Mouse (Mus musculus): Measurements from ENCODE around the gene Ssbp2. TPM values are rescaled to one million over a fixed set of nuclear protein-coding genes. Genes with fewer than 3 reads are reported as not detected.

The Ssbp2 gene
- polyA plus RNA-seq, 1 experiment from 2014 or later, result 110 TPM

DNA sequence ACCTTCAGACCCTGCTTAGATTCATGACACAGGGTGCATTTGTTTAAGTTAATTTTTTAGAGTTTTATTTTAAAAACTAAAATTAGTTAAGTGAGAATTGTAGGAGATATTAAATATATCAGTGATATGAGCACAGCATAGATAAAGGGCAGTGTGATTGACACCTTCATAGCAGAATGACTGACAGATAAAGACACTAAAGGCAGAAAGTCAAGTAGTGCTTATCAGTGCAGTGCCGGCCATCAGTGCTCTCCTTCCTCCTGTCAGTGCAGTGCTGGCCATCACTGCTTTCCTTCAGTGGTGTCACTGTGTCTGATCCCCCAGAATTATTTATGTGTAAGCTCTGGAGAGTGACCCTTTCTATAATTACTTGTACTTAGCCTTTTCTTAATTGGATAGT lies 159.3 kb downstream of the Ssbp2 start:
- no peak for DNase-seq (ENCODE audit: low spot score)
- 3% methylated on average over 1 of the region's 1 CpGs for WGBS
- Histone ChIP-seq H3K4me1 (peaks cover 8% of the 10 kb centered on the region; the same call in 1 of the 2 replicates), H3K4me3 (no peak overlapping the region), H3K27me3 (ENCODE audit: insufficient read depth, poor library complexity, severe bottlenecking) (no peaks in the 10 kb centered on the region), H3K27ac (no peak overlapping the region), H3K9me3 (no peaks in the 10 kb centered on the region), H3K36me3 (peaks cover under 1% of the 10 kb centered on the region; the same call in 1 of the 2 replicates)

DNA sequence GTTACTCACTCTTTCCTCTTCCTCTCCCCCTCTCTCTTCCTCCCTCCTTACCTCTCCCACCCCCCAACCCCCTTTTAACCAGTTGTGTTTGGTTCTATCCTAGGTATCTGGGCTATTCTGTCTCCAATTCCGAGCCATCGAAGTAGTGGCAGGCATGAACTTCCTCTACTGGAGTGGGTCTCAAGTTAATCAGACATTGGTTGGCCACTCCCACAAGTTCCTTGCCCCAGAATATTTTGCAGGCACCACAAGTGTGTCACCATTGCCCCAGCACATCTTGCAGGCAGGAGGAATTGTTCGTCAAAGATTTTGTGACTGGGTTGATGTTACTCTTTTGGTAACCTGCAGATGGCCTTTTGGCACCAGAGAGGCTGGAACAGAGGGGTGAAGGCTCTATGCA lies 160.5 kb downstream of the Ssbp2 start:
- Histone ChIP-seq H3K36me3 (peaks cover 3% of the 10 kb centered on the region; the same call in 1 of the 2 replicates), H3K27ac (no peak overlapping the region), H3K9me3 (no peaks in the 10 kb centered on the region; the same call in 1 of the 2 replicates), H3K4me3 (no peak overlapping the region), H3K27me3 (ENCODE audit: insufficient read depth, poor library complexity, severe bottlenecking) (no peaks in the 10 kb centered on the region), H3K4me1 (peaks cover 8% of the 10 kb centered on the region; the same call in 1 of the 2 replicates)
- no peak for DNase-seq (ENCODE audit: low spot score)
- 86% methylated on average over 3 of the region's 3 CpGs for WGBS

DNA sequence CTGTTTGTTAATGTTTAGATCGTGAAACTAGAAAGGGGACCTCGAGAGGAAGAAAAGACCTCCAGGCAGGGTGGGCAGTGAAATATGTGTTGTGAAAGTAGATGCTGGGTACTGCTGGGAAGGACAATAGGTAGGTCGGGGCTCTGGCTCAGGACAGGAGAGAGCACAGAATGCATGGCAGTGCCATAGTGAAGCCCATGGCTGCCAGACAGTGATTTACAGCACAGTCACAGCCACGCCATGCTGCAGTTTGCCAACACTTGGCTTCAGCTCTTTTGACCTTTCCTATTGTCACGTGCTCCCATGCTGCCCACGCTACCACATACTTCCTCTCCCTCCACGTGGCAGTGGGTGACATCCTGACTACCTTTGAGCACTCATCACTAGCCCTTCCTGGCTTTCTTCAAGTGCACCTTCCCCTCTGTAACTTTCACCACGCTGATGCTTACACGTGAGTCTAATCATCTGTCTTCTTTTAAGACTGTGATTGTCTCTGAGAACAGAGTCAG lies 171.3 kb downstream of the Ssbp2 start:
- no peak for DNase-seq (ENCODE audit: low spot score)
- Histone ChIP-seq H3K4me1 (peaks cover 10% of the 10 kb centered on the region; the same call in 1 of the 2 replicates), H3K9me3 (no peaks in the 10 kb centered on the region), H3K27me3 (ENCODE audit: insufficient read depth, poor library complexity, severe bottlenecking) (no peaks in the 10 kb centered on the region), H3K36me3 (no peaks in the 10 kb centered on the region), H3K27ac (no peak overlapping the region), H3K4me3 (no peak overlapping the region)
- WGBS, result 79% methylated on average over 9 of the region's 9 CpGs

DNA sequence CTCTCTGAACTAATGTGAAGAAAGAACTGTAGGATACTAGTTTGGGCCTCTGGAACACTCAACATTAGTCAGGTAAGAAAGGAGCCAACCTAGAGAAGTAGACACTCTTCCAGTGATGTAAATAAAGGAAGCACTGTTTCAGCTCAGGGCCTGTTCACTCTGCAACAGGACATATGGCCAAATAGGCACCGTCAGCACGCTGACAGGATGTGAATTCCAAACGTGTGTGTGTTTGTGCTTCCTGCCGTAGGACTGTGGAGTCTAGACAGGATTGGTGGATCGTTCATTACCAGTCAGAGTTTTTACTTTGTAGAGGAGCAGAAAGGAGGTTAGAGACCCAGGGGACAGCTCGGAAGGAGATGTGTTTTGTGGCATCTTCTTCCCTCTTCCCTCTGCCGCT lies 174.0 kb downstream of the Ssbp2 start:
- H3K9me3 ChIP-seq, result no peaks in the 10 kb centered on the region
- no peaks in the 10 kb centered on the region for H3K27me3 ChIP-seq (ENCODE audit: insufficient read depth, poor library complexity, severe bottlenecking)
- no peak for DNase-seq (ENCODE audit: low spot score)
- peaks cover 14% of the 10 kb centered on the region for H3K4me1 ChIP-seq
- H3K4me3 ChIP-seq, result no peak overlapping the region
- 47% methylated on average over 7 of the region's 7 CpGs for WGBS
- no peak overlapping the region for H3K27ac ChIP-seq
- H3K36me3 ChIP-seq, result no peaks in the 10 kb centered on the region

DNA sequence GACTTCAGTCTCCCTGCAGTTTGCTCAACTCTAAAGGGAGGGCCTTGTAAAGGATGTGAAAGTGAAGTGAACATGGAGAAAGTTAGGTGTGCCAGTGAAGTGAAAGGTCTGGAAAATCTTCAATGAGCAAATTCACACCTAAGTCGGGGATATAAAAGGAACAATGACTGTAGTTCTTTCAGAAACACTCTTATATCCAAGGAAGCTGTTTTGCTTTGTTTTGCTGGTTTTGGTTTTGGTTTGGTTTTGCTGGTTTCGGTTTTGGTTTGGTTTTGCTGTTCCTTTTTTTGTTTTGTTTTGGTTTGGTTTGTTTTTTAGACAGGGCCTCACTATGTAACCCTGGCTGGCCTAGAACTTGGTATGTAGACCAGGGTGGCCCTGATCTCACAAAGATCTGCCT lies 175.9 kb downstream of the Ssbp2 start:
- Histone ChIP-seq H3K4me3 (no peak overlapping the region), H3K4me1 (peaks cover 15% of the 10 kb centered on the region), H3K27me3 (ENCODE audit: insufficient read depth, poor library complexity, severe bottlenecking) (no peaks in the 10 kb centered on the region), H3K27ac (no peak overlapping the region), H3K9me3 (no peaks in the 10 kb centered on the region), H3K36me3 (no peaks in the 10 kb centered on the region)
- DNase-seq (ENCODE audit: low spot score), result no peak
- WGBS, result 83% methylated on average over 2 of the region's 2 CpGs

DNA sequence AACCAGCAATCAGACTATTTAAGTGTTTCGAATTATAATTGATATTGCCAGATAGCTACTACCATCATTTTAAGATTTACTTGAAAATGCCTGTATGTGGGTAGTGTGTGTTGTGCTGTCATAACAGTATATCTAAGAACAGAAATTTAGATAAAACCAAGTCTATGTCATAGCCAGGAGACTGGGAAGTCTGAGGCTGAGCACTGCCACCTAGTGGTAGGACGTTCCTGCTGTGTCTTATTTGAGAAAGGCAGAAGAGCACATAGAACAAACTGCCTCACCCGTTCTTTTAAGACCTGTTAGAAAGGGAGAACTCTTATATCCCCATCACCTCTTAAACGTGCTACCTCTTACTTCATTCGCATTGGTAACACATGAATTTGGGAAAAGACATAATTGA lies 176.7 kb downstream of the Ssbp2 start:
- no peak overlapping the region for H3K27ac ChIP-seq
- H3K27me3 ChIP-seq (ENCODE audit: insufficient read depth, poor library complexity, severe bottlenecking), result no peaks in the 10 kb centered on the region
- WGBS, result 15% methylated on average over 5 of the region's 5 CpGs
- H3K9me3 ChIP-seq, result no peaks in the 10 kb centered on the region
- H3K4me1 ChIP-seq, result peaks cover 15% of the 10 kb centered on the region
- H3K36me3 ChIP-seq, result no peaks in the 10 kb centered on the region
- no peak overlapping the region for H3K4me3 ChIP-seq
- peak; percentile 87 for DNase-seq (ENCODE audit: low spot score)

DNA sequence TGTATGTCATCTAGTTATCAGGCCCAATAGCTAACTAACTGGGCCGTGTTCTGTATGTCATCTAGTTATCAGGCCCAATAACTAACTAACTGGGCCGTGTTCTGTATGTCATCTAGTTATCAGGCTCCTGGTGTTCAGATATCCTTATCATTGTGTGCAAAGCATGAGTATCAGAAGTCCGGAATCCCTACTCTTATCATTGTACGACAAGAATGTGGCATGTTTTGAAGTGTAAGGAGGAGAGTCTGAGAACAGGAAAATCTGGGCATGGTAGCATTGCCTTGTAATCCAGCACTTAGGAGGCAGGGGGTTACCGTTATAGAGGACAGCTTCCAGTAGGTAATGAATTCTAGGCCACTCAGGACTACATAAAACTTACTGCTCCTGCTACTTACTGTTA lies 178.8 kb downstream of the Ssbp2 start:
- H3K9me3 ChIP-seq, result no peaks in the 10 kb centered on the region
- H3K4me1 ChIP-seq, result peaks cover 11% of the 10 kb centered on the region
- no peaks in the 10 kb centered on the region for H3K27me3 ChIP-seq (ENCODE audit: insufficient read depth, poor library complexity, severe bottlenecking)
- no peaks in the 10 kb centered on the region for H3K36me3 ChIP-seq
- WGBS, result 14% methylated on average over 5 of the region's 5 CpGs
- H3K27ac ChIP-seq, result no peak overlapping the region
- H3K4me3 ChIP-seq, result no peak overlapping the region
- DNase-seq (ENCODE audit: low spot score), result no peak

DNA sequence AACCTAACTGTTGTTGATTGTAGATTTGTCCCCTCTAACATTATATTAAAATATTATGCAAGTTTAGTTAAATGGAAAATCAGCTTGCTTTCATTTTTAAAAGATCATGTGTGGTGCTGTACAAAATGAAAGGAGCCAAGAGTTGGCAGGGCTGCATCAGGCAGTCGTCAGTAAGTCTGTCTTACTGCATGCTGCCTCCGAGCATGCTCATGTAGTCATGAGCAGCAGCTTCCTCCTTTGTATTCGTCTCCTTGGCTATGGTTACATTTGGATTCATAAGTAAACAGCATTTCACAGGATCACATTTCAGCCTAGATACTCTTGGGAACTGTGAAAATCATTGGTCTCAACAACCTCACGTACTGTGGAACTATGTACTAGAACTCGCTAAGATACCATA lies 180.1 kb downstream of the Ssbp2 start:
- Histone ChIP-seq H3K9me3 (no peaks in the 10 kb centered on the region), H3K4me3 (no peak overlapping the region), H3K36me3 (no peaks in the 10 kb centered on the region), H3K27me3 (ENCODE audit: insufficient read depth, poor library complexity, severe bottlenecking) (no peaks in the 10 kb centered on the region), H3K27ac (no peak overlapping the region), H3K4me1 (peaks cover 5% of the 10 kb centered on the region)
- WGBS, result 76% methylated on average over 5 of the region's 5 CpGs
- DNase-seq (ENCODE audit: low spot score), result no peak

DNA sequence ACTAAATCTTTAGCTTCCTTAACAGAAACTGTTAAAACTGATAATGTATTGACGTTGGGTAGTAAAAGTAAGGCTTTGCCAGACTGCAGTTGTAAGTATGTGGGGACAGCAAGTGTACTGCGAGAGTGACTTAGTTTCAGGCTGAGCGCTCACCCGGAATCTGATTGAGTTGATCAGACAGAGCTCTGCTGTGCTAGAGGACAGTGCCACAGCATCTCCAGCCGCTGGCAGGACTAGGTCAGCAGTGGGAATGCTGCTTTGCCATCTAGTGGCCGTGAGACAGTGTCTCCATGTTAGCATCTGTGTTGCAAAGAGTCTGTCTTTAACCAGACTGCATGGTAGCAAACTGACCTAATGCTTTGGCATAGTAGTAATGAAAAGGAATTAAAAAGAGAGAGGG lies 188.2 kb downstream of the Ssbp2 start:
- no peak overlapping the region for H3K4me3 ChIP-seq
- H3K4me1 ChIP-seq, result no peaks in the 10 kb centered on the region
- H3K9me3 ChIP-seq, result no peaks in the 10 kb centered on the region
- DNase-seq (ENCODE audit: low spot score), result no peak
- H3K27ac ChIP-seq, result no peak overlapping the region
- no peaks in the 10 kb centered on the region for H3K27me3 ChIP-seq (ENCODE audit: insufficient read depth, poor library complexity, severe bottlenecking)
- H3K36me3 ChIP-seq, result peaks cover 6% of the 10 kb centered on the region
- WGBS, result 28% methylated on average over 6 of the region's 6 CpGs

DNA sequence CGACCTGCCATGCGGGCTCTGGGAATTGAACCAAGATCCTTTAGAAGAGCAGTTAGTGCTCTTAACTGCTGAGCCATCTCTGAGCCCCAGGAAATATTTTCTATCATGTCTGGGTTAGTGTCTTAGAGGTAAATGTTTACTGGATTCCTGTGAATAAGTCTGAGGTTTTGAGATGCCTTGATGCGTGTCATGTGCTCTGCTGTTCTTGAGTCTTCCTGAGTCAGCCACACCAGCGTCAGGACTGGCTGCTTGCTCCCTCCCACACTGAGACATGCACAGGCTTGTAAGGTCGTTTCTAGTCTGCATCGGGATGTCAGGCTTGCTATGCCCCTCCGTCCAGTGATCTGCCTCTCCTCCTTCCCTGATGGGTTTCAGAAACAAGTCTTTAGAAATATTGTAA lies 189.8 kb downstream of the Ssbp2 start:
- WGBS, result 70% methylated on average over 7 of the region's 7 CpGs
- Histone ChIP-seq H3K27me3 (ENCODE audit: insufficient read depth, poor library complexity, severe bottlenecking) (no peaks in the 10 kb centered on the region), H3K9me3 (no peaks in the 10 kb centered on the region), H3K4me1 (no peaks in the 10 kb centered on the region), H3K36me3 (peaks cover 8% of the 10 kb centered on the region), H3K4me3 (no peak overlapping the region), H3K27ac (no peak overlapping the region)
- no peak for DNase-seq (ENCODE audit: low spot score)

DNA sequence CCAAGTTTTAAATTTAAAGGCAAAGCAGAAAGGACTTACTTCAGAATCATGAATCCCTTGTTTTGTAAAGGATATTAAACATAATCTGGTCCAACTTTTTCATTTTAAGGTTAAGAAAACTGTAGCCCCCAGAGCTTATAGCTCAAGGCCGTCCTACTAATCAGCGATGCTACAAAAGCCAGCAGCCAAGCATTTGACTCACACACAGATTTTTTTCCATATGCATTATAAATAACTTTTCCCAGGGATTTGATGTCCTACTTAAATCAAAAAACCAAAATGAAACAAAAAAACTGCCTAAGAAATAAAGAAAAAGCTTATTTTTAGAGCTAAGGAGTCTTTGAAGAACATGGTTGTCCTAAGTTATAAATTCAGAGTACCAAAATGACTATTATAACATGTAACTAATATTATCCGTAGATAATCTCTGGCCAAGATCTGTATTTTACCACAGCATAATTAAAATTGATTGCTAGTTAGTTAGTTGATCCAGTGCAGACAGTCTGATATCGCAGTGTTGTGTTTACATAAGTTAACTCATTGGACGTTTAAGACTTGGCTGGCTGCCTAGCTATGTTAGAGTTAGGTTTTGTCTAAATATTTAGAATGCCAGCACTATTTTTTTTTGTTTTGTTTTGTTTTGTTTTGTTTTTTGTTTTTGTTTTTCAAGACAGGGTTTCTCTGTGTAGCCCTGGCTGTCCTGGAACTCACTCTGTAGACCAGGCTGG lies 201.1 kb downstream of the Ssbp2 start:
- no peaks in the 10 kb centered on the region for H3K27me3 ChIP-seq (ENCODE audit: insufficient read depth, poor library complexity, severe bottlenecking)
- H3K4me3 ChIP-seq, result no peak overlapping the region
- WGBS, result 84% methylated on average over 5 of the region's 5 CpGs
- no peaks in the 10 kb centered on the region for H3K4me1 ChIP-seq
- DNase-seq (ENCODE audit: low spot score), result no peak
- H3K36me3 ChIP-seq, result no peaks in the 10 kb centered on the region
- H3K9me3 ChIP-seq, result no peaks in the 10 kb centered on the region
- no peak overlapping the region for H3K27ac ChIP-seq

DNA sequence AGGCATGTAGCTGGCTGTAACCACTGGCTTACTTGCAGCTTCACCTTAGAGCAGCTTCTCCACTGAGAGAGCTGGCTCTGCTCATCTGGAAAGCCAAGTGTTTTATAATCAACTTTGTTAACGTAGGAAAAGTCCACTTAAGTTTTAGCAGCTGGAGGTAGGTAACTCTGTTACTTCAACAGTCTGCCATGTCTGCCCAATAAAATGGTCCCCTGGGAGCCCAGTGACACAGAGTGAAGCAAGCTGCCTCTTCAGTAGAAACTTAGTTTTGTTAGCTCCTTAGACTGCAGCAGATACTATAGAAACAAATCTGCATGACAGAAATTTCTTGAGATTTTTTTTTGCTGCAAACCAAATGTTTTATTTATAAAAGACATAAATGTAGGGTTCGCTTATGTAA lies 202.7 kb downstream of the Ssbp2 start:
- Histone ChIP-seq H3K9me3 (no peaks in the 10 kb centered on the region), H3K4me3 (no peak overlapping the region), H3K4me1 (no peaks in the 10 kb centered on the region), H3K27ac (no peak overlapping the region), H3K27me3 (ENCODE audit: insufficient read depth, poor library complexity, severe bottlenecking) (no peaks in the 10 kb centered on the region), H3K36me3 (no peaks in the 10 kb centered on the region)
- WGBS, result 74% methylated on average over 2 of the region's 2 CpGs
- DNase-seq (ENCODE audit: low spot score), result no peak

DNA sequence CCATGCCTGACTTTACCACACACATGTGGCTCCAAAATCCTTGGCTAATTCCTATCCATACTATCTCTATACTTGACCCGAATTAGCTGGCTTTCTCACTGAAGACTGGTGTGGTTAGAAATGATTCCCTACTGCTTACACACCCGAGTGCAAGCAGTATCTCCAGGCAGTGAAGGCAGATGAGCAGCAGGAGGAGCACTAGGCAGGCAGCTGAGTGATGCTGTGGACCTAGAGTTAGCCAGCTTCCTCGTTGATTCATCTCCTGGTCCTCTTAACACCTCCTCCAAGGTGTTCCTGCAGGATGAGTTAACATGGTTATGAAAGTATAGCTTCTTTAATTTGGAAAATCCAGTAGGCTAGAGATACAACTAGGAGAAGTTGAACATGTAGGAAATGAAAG lies 213.2 kb downstream of the Ssbp2 start:
- no peak for DNase-seq (ENCODE audit: low spot score)
- Histone ChIP-seq H3K27ac (no peak overlapping the region), H3K27me3 (ENCODE audit: insufficient read depth, poor library complexity, severe bottlenecking) (no peaks in the 10 kb centered on the region), H3K4me3 (no peak overlapping the region), H3K4me1 (no peaks in the 10 kb centered on the region), H3K36me3 (peaks cover 5% of the 10 kb centered on the region; the same call in 1 of the 2 replicates), H3K9me3 (no peaks in the 10 kb centered on the region)
- WGBS, result 72% methylated on average over 3 of the region's 3 CpGs

All from heart, embryonic 10.5 days (tissue).